Mouse (Mus musculus) mouse trophoblast stem cell (cell line): ENCODE results near the gene Shisa6.

Source experiments
- in situ Hi-C, 2 experiments: fragments of 300-500 bp; cut with MseI, MboI; formaldehyde crosslinking; loops; 2 replicates in 1 of 2; 3 replicates in 1 of 2; pipeline ENCODE4 v1.15.1; 2025

Gene Shisa6

DNA sequence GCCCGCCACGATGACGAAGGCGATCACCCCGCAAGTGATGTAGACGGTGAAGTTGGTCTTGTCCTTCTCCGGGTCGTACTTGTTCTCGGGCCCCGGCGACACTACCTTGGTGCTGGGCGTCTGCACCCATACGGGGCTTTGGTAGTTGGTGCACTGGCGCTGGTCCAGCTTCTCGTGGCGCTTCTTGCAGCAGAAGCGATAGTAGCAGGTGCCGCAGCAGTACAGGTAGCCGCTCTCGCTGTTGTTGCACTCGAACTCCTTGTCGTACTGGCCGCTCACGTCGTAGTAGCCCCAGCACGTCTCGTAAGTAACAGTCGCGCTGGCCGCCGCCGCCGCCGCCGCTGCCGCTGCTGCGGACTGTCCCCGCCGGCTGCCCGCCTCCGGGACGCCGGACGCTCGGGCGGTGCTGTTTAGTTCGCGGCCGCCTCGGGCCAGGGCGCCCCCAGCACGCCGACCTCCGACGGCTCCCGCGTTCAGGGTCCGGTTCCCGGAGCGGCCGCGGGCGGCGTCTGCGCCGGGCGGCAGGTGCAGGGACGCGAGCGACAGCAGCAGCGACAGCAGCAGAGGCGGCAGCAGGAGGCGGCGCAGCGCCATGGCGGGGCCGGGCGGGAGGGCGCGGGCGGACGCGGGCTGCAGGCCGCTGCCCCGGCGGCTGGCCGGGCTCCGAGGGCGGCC, at the start of gene Shisa6:
Shisa6 (minus strand) TSS at position 594 of the 675 bp plus-strand sequence.
- in situ Hi-C loops = no loop called here

DNA sequence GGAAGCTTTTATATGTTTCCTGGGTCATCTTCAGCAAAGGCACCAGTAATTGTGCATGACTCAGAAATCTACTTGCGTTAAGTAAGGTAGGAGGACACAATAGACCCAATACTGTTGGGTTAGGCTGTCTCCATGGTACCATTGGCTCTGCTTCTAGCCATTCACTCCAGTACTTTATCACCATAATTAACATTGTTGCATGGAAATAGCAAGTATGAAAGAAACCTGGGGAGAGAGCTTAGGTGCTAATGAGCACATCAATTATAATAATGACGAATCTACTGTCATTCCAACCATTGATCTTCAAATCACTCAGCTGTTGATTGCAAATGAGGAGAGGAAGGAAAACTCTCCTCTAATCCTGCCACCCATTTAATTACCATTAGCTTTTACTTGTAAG, 48.1 kb upstream of the Shisa6 start:
- in situ Hi-C loops = no loop called here

DNA sequence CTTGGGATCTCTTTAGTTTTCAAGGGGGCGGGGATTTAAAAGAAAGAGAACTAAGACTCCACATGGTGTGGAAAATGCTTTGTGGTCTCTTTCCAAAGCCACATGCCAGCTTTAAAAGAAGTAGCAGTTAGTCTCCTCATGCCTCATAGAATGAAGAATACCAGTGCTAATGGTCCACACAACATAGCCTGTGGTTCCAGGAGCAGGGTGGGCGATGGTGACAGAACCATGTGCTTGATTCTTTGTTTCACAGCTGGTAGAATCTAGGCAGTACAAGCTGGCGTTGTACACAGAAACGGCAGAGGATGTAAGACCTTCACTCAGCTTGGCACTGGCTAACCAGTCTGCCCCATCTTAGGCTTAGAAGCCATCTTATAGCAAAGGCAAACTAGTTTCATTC, 43.3 kb upstream of the Shisa6 start:
- in situ Hi-C loops = no loop called here

DNA sequence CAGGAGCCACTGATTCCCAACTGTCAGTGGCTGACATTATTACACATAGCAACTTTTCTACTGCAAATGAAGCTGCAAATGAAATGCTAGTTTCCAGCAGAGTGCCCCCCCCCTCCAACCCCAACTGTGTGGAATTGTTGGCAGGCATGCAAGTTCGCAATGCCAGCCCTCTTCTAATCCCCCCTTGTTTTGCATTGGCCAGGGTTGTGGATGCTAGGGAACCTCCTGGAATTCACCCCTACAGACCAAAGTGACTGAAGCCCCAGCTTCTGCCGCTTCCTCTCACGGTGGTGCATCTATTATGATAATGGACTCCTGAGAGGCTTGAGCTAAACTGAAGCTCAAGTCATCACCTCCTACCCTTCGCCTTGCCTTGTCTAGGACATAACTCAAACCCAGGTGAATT, 42.6 kb upstream of the Shisa6 start:
- in situ Hi-C loops = no loop called here

DNA sequence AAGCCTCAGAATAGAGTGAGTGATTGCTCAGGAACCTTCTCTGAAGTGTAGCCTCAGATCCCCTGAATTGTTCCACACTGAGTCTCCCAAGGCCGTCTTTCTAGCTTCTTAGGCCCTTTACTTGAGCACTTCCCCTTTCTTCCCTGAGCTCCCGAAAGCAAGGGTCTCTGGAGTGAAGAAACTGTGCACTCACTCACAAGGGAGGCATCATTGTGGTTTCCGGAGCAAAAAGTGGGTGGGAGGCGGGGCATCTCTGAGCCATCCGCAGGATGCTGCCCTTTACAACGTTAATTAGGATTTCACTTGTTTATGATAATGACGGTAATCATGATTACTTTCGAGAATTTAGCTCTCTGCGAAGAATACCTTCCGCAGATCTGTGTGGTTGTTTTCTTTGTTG, 41.6 kb upstream of the Shisa6 start:
- in situ Hi-C loops = no loop called here

DNA sequence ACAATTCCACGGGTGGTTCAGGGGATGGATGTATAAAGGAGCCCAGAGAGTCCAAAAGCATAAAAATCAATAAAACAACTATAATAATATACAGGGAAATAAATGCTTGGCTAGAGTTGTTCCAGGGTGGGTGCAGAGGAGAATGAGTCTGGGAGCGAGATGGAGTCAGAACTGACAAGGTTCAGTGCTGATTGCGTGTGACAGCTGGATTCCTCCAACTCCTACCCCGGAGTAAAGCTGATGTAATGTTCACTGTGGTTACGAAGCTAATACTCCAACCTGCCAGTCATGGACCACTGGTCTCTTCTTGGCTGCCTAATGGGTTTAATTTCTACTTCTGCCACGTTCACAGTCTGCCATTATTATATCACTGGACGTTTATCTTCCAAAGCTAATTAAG, 36.5 kb upstream of the Shisa6 start:
- in situ Hi-C loops = no loop called here

DNA sequence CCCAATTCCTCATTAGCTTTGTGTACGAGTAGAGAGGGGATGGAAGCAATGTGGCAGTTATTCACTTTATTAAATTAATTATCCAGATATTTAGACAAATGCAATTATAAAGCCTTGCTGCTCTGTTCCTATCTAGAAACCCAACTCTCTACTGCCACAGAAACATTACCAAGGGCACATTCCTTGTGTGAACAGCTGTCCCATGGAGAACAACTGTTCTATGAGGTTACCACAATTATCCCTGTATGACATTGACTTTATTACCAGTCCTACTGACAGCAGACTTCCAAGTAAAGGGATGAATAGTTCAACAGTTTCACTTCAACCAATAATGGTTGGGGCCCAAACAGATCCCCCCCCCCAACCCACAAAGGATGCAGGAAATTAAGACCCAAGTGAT, 12.1 kb upstream of the Shisa6 start:
- in situ Hi-C loops = no loop called here

DNA sequence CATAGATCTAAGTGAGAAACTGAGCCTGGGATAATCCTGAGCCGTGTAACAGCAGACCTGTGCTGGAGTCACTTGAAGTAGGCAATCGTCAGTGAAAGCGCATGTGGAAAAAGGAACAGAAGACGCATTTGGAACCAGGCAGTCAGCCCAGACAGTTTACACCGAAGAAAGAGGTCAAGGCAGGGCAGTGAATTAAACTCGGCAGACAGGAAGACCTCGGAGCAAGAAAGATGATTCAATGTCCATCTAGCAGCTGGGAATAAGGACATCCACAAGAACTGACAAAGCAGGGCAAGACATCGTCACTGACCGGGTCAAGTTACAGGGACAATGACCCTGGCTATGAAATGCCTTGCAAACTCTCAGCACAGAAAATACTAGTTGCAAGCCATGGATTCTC, 10.1 kb upstream of the Shisa6 start:
- in situ Hi-C loops = no loop called here

DNA sequence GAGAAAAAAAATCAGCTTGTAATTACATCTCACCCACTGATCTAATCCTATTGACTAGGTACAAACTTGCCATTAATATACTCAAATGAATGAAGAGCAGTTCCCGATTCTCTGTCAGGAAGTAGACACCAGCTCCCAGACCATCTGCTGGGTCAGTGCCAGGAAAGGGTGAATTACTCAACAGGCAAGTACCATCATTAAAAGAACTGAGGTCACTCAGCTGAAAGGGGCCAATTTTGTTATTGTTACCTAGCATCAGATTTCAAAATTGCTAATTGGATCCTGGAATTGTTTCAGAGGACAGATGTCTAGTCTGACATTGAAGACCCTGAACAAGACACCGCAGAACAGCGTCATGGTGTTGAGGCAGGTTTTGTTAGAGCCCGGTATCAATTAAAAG, 9.4 kb upstream of the Shisa6 start:
- in situ Hi-C loops = no loop called here

DNA sequence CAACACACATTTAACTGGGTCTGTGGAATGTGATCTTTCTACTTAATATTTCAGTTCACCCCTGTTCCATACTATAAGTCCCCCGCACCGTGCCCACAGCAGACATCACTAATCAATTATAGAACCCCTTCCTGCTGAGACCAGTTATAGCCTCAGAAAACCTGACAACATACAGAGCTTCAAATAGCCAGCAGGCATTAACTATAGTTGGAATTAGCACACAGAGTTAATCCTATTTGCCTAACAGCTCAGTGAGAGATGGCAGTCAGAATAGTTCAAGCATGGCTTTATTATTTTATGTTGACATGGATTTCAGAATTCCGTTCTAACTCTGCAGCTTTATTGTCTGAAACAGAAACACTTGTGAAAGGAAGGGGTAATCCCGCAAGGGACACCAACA, 8.5 kb upstream of the Shisa6 start:
- in situ Hi-C loops = no loop called here

DNA sequence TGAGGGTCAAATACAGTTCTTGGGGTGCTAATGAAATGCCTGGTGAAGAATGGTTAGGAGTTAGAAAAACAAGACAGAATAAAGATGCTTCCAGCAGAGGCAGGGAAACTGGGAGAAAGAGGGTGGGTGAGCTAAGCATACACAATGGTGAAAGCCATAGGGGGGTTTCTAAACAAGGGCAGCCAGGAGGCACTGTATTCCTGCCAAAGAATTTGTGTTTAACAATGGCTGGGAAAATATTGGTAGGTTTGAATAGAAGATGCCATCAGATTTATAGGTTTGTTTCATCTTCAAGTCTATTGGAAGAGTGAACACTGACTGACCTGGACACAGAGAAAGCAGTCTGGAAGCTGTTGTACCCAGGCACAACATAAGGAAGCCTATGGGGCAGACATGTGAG, 2.4 kb upstream of the Shisa6 start:
- in situ Hi-C loops = no loop called here

DNA sequence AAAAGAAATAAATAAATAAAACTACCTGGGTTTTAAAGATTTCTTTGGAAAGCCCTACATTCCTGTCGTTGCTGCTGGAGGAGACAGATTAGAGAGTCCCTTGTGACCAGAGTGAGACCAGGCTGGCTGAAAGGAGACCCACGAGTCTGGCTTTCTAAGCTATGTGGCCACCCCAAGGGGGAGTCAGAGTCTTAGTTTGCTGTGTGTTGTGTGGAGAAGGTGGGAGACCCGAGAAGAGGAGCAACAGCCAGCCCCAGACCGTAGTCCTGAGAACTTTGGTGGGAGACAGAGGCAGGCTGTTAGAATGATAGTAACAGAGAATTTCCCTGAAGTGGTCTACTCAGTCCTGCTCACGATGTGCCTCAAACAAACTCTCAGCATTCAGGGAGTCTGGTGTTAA, 1.6 kb upstream of the Shisa6 start:
- in situ Hi-C loops = no loop called here

DNA sequence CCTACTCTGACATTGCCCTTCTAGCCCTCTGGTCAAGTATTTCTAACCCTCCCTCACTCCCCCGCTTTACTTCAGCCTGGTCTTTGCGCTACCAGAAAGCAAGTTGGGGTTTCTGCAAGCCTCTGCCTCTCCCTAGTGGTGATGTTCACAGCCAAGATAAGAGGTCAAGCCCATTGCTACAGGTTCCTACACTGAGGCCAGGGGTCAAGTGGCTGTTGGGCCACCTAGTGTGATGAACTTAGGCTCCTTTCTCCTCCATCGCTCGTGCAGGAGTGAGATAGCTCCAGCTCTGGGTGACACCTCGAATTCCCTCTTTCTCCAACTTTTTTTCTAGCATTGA, 1.2 kb upstream of the Shisa6 start:
- in situ Hi-C loops = no loop called here

DNA sequence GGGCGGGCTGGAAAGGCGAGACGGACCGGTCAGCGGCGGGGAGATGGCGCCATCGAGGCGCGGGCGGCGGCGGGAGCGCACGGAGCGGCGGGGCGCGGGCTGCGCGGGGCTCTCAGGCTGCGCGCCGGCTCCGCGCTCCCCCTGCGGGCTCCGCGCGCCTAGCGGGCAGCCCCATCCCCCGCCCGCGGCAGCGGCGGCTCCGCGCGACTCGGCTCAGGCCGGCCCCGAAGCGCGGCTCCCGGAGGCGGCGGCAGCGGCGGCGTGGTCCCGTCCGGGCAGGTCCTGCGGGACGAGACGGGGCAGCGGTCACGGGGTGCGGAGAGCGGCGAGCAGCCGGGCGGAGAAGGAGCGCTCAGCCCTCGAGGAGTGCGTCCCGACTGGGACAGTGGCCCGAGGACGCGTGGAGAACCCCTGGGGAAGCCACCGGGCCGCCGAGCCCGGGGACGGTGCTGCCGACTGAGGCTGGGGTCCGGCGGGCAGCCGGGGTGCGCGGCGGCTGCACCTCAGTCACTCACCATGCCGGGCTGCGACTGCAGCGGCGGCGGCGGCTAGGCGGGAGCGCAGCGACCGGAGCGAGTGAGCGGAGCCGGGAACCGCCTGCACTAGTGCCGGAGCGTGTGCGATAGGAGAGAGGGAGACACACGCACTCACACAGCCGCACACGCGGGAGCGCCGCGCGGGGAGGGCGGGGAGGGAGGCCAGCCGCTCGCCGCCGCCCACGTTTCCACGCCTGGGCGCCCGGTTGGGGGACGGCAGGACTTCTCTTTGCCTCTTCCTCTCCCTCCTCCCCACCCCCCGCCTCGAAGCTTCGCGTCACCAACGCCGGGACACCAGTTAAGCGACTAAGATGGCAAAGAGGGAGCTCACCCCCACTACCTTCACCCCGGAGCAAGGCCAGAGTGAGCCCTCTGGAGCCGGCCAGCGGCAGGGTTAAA, 549 bp upstream of the Shisa6 start:
- in situ Hi-C loops = no loop called here

DNA sequence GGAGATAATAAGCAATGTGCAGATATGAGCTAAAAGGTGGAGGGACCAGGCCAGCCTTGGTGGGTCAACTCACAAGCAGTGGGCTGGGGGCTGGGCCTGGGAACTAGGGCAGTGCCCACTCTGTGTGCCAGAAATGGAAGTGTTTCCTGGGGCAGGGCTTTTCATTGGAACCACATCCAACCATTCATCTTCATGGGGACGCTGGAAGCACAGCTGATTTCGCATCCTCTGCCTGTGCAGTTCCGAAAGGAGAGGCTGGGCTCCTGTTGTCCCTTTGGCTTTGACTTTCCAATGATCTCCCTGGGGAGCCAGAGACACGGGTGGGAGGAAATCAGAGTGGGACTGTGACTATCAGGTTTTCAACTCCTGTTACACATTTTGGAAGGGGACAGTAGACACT, 1.5 kb downstream of the Shisa6 start:
- in situ Hi-C loops = no loop called here

DNA sequence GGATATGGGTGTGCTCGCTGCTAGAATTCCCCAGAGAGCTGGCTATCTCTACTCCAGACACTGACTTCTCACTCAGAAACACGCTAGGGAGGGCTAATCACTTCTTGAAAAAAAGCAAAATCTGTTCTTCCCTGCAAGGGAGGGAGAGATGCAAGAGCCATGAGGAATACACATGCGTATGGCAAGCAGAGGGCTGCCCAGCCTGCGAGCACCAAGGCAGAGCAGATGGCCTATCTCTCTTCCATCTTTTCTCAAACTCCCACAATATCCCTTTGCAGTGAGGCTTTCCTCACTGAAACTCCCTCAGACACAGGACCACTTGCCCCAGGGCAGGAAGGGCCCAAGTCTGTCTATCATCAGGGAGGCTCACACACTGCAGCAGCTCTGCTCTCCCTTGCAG, 3.4 kb downstream of the Shisa6 start:
- in situ Hi-C loops = no loop called here

DNA sequence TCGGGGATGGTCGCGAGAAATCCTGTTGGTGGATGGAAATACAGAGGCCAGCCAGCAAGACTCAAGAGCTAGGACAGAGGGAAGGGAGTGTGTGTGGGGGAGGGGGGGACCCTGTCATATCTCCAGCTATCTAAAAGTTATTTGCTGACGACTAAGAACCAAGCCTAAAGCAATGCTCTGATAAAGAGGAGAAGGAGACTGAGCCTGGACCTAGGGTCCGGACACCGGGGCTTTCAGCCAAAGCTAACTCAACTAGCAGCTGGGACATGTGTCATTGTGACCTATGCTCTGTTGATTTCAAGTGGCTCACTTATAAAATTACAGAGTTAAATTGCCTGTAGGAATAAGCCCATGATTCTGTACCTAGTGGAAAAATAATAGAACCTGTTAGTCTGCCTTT, 6.4 kb downstream of the Shisa6 start:
- in situ Hi-C loops = no loop called here

DNA sequence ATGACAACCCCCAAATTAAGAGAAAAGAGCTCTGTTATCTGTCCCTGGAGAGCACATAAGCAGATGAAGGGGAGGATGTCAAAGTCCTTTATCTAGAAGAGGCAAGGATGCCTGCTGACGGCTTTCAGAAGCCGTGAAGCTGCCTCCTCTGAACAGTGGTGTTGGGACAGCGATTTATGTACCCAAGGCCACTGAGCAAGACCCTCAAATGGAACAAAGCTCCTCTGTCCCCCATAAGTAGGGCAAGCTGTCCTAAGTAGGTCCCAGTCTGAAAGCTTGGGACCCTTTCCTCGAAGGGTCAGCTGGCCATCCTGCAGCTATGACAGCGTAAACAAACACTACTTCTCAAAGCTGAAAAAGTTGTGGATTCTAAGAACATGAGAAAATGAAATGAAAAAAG, 11.4 kb downstream of the Shisa6 start:
- in situ Hi-C loops = no loop called here

DNA sequence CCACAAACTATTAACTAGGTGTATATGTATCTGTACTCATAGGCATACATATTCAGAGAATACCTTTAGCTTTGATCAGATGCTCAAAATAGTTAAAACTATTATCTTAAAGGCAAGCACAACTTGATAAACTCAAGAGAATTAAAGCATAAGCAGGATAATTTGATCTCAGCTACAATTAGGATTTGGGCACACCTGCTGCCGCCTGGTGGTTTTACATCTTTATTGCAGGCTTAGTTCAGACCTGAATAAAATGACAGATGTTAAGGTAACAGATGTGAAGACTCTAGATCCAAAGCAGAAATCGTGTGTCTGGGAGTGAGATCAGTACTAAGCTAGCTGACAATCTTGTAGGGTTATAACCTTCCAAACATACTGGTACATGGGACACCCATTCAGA, 24.8 kb downstream of the Shisa6 start:
- in situ Hi-C loops = no loop called here

DNA sequence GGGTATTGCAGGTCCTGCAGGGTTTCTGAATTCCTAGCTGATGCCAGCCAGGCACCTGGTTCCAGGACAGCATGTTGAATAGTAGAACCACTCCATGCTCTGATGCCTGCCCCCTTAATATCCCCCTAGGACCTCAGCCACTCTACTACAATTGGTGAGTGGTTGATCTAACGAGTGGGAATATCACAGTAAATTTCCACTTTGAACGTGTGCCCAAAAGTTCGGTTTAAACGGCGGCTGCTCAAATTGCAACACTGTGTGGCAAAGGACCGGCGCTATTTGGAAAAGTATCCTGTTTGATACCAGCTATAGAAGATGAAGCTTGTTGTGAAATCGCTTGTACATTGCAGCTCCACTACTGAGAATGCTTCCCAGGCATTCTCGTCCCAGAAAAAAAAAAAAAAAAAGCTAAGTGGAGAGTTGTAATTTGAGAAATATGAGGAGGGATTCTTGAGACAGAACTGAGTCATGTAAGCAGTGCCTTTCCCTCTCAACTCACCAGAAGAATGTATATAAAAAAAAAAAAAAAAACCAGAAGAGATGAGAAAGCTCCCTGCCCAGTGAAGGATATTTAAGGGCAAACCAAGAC, 26.8 kb downstream of the Shisa6 start:
- in situ Hi-C loops = no loop called here

DNA sequence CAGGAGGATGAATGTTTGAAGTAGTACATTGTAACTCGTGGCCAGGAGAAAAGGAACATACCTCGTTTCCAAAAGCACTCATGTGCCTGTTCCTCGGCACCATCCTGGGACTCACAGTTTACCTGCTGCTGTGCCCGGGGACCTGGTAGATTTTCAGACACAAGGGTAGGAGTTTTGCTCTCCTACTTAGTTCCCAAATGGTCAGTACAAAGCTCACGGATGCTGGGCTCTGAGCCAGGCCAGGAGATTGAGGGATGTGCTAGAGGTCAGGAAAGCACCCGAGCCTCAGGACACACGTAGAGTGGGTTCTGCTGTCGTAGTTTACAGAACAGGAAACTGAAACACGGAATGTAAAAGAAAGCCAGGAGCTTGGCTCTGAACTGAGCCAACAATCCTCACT, 29.5 kb downstream of the Shisa6 start:
- in situ Hi-C loops = no loop called here

DNA sequence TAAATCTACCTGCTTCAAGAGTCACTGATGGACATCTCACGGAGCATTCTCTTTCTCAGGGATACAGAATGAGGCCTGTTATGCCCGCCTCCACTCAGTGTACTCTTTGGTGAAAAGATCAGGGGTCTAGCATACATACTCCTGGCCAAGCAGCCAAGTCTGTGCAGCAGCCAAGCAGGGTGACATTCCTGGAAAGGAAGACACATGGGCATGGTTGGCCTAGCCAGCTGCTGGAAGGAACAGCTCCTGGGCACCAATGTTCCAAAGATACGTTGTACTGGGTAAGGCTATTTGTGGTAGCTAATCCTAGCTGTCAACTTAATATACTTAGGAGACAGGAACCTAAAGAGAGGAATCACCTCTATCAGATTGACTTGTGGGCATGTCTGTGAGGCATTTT, 31.4 kb downstream of the Shisa6 start:
- in situ Hi-C loops = no loop called here

DNA sequence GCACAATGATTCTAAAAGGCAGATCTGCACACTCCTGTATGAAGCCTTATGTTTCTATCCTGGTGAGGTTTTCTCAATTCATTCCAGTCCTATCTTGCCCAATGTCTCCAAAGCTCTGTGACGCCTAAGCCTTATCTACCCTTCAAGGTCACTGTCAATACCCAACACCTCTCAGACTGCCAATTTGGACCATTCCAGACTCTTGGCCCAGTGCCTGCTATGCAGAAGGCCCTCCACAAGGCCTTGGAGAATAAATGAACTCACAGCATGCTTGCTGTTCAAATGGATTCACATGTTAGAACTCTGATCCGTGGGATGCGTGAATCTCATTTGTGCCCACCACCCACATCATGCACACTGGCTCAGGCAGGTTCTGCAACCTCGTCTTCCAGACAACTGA, 38.0 kb downstream of the Shisa6 start:
- in situ Hi-C loops = no loop called here
